Mouse (Mus musculus): Measurements from ENCODE around the gene Psmd14.

Gene Psmd14

GRCm38 (mm10) chr2:61759234-61759855, 47.9 kb downstream of the Psmd14 start:
- DNase-seq (ENCODE audit: low spot score in 2 of 2): no peak

- DNase-seq (ENCODE audit: low spot score in 2 of 2): no peak
Measured at GRCm38 (mm10) chr2:61760044-61760443, 48.5 kb downstream of the Psmd14 start.

- no peak for DNase-seq (ENCODE audit: low spot score in 2 of 2)
Measured at GRCm38 (mm10) chr2:61764470-61765105, 53.1 kb downstream of the Psmd14 start.

GRCm38 (mm10) chr2:61765526-61765925, 54.0 kb downstream of the Psmd14 start:
- no peak for DNase-seq (ENCODE audit: low spot score in 2 of 2)

DNA sequence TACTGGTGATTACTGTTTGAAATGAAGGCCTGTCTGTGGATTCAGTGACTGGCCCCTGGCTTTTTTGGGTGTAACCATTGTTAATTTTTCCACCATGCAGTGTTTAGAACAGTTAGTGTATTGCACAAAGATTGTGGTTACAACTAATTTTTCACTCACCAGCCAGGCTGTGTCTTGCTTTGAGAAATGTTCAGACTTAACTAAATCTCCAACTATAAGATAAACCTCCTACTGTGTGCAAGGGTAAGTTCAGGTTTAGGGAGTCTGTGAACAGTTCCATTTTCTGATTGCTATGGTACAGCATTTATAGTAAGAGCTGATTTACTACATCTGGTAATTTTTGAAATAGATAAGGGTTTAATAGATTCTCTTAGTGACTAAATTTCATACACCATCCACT, 69.3 kb downstream of the Psmd14 start:
- no peak for DNase-seq (ENCODE audit: low spot score in 2 of 2)

DNA sequence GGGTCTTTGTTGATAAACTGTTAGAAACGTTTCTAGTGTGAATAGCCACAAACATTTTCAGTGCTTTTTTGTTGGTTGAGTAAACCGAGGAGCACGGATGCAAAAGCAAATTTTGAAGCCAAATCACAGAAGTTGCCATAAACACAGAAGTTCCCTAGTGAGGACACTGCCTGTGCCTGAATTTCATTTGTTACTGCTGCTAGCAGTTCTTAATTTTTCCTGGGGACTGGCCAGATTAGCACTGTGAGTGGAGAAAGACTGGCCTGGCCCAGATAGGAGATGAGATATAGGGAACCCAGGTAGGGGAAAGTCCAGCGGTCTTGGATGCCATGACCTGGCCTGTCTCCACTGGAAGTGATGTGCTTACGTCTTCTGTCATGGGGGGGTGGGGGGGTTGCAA, 83.5 kb downstream of the Psmd14 start:
- no peak for DNase-seq (ENCODE audit: low spot score in 2 of 2)

GRCm38 (mm10) chr2:61798048-61798447, 86.6 kb downstream of the Psmd14 start:
- DNase-seq (ENCODE audit: low spot score in 2 of 2): no peak

DNA sequence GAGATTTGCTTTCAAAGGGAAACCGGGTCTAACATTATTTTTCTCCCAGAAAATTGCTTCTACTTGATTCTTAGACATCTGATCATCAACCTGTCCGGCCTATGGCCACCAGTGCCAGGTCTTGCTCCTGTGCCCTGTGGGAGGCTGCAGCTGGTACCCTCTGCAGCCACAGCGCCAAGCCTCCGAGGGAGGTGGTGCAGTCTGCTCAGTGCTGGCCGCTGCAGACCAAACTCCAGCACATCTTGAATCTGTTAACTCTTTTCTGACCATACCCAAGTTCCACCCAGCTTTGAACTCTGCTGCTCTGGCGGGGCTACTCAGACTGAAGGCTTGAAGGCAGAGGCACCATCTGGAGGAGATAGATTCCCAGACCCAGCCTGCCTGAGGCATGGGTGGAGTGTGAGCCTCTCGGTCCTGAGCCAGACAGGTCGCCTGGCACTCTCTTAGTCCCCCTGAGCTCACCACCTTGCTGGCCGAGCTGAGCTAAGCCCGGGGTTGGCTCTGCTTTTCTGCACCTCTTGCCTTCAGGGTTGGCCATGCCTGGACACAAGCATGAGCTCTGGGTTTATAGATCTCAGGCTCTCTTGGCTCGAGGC, 91.3 kb downstream of the Psmd14 start, which contains the start of gene Tbr1:
TSS of gene Tbr1 (plus strand) at position 275 of the 596 bp plus-strand sequence.
- DNase-seq (ENCODE audit: low spot score in 2 of 2): no peak

DNA sequence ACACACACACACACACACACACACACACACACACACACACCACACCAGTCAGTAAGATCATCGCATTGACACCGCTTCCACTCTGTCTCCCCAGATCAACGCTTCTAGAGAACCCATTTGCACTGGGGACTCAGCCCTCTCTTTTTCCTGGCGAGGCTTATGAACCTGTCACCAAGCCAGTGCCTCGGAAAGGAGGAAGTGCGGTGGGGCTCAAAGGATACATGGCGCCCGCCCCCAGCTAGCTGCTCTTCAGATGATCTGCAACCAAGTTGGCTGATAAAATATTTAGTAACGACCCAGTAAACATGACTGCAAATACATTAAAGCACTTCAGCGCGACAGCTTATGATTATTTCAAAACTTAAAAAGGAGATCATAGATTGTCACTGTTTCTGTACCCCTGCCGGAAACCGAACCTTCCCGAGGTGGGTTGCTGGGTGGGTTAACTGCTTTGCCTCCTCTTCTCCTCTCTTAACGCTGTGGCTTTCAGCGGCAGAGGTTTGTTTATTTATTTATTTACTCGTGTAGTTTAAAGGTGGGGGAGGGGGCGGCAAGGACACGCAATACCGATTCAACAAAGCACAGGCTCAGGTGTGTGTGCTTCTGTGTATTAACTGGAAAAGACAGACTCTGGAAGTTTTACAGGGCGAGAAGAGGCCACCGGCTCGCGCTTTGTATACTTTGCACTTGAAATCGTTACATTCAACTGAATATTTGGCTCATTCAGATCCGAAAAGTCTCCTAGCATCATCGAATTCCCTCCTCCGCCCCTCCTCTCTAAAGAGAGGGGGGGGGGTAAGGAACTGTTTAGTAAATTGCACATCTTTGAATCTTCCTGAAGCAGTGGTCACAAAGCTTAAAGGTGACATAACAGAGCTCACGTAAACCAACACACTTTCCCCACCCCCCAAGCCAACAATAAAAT, 92.2 kb downstream of the Psmd14 start:
- no peak for DNase-seq (ENCODE audit: low spot score in 2 of 2)

GRCm38 (mm10) chr2:61804382-61804840, 92.9 kb downstream of the Psmd14 start:
- no peak for DNase-seq (ENCODE audit: low spot score in 2 of 2)

GRCm38 (mm10) chr2:61804841-61805540, 93.5 kb downstream of the Psmd14 start:
- no peak for DNase-seq (ENCODE audit: low spot score in 2 of 2)

DNA sequence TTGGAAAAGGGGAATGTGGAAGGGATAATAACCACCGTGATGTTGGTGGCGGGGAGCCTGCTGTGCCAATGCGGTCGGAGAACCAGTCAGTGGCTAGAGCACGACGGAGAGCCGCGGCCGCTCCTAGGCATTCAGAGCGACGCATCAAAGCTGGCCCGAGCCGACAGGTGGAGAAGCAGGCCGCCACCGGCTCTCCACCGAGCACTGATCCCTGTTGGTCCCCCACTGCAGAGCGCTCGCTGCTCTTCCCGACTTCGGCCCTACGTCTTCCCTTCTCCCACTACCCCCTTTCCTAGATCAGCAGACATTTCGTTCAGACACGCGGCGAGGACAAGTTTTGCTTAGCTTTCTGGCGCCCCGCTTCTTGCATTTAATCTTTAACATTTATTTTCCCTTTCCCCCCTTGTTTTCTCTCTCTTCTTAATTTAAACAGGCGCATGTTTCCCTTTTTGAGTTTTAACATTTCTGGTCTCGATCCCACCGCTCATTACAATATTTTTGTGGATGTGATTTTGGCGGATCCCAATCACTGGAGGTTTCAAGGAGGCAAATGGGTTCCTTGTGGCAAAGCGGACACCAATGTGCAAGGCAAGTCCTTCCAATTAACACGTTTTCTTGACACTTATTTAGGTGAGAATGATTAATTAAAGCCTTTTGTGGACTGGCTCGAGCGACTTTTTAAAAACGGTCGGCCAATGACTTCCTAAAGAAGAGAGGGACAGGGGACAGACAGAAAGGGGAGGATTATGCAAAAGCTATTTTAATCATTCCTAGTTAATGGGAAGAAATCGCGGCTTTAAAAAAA, 94.2 kb downstream of the Psmd14 start:
- DNase-seq (ENCODE audit: low spot score in 2 of 2): no peak

DNA sequence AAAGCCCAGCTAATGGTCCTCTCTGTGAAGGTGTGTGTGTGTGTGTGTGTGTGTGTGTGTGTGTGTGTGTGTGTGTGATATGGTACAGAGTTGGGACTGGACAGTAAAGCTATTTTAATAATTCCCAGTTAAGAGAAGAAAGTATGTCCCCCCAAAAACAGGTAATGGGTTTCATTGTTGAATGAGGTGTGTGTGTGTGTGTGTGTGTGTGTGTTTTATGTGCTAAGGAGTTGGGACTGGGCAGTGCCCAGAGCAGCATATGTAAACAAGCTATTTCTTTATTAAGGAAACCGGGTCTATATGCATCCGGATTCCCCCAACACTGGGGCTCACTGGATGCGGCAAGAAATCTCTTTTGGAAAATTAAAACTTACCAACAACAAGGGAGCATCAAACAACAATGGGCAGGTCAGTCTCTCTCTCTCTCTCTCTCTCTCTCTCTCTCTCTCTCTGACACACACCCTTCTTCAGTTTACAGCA, 94.9 kb downstream of the Psmd14 start:
- DNase-seq (ENCODE audit: low spot score in 2 of 2): no peak

DNA sequence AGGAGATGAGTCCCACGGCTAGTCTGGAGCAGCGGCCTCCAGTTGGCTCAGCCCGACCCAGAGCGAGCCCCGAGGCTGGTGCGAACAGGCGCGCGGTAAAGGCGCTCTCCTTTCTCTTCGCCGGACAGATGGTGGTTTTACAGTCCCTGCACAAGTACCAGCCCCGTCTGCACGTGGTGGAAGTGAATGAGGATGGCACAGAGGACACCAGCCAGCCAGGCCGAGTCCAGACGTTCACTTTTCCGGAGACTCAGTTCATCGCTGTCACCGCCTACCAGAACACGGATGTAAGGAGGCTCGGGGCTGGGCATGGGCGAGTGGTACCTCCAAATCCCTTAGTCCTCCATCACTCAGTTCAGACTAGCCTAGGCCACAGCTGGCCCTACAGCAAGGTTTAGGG, 95.7 kb downstream of the Psmd14 start:
- DNase-seq (ENCODE audit: low spot score in 2 of 2): no peak

DNA sequence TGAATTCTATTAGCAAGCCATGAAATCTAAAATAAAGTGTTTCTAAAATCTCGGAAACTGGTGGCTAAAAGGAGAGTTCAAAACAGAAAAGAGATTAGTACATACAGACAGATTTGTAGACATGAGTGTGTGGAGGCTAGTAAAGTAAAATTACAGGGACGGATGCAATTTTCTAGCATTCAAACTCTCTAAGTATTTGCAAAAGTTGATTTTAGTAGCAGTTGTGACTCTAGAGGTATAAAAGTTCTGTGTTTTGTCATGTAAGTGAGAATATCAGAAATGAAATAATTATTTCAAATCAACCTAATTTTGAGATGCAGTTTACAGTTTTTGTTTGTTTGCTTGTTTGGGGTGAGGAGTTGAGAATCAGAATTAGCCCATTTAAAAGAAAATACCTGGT, 96.3 kb downstream of the Psmd14 start:
- no peak for DNase-seq (ENCODE audit: low spot score in 2 of 2)

DNA sequence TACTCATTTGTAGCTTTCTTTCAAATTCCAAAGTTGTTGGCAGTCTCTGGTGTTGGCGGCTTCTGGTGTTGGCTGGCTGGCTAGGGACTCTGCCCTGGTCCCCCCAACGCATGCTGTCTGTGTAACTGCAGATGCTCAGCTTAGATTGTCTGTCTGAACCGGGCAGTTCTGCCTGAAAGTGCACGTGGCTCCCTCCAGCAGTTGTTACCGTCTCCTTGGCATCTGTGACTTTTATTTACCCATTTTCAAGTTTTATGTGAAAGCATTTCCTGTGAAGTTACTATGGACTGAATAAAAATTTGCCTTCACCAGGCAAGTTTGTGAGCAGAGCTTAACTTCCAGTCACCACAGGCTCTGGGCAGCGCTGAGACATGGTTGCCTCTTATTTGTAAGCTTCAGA, 97.3 kb downstream of the Psmd14 start:
- DNase-seq (ENCODE audit: low spot score in 2 of 2): no peak

GRCm38 (mm10) chr2:61809381-61809780, 97.9 kb downstream of the Psmd14 start:
- no peak for DNase-seq (ENCODE audit: low spot score in 2 of 2)

DNA sequence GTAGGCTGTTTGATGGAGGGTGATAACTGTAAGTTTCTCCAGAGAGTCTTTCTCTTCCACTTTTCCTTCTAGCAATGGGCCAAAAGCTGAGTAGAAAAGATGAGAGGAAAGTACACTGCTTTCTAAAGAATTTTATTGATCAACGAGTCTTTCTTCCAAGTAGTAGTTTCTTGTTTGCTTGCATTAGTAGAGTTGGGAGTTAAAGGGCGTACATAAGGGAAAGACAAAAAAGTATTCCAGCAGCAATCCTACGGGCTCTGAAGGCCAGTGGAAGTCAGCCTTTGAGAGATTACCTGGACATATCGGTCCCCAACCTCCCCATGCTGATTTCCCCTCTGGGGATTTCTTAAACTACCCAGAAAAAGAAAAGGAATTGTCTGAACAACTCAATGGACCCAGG, 99.3 kb downstream of the Psmd14 start:
- DNase-seq (ENCODE audit: low spot score in 2 of 2): no peak

GRCm38 (mm10) chr2:61811163-61811506, 99.6 kb downstream of the Psmd14 start:
- DNase-seq (ENCODE audit: low spot score in 2 of 2): no peak

Data from spleen, postnatal 36 days (tissue).